Mouse (Mus musculus): Measurements from ENCODE around the gene Rd3. TPM values are rescaled to one million over a fixed set of nuclear protein-coding genes. Genes with fewer than 3 reads are reported as not detected.

Rd3 gene
- polyA plus RNA-seq (2015; fragmentation: Nextera tagmentation; extraction: Ambion mirVana), result 1.8 and 3.0 TPM in 2 replicates

GRCm38 (mm10) chr1:191977187-191977586, at the start of gene Rd3:
Rd3 (plus strand) TSS chr1:191977370.
- peaks cover 42% of the 10 kb centered on the region for H3K4me1 ChIP-seq
- H3K4me2 ChIP-seq, result peak within 1 kb of the TSS; percentile 2; the same call in 1 of the 2 replicates
- WGBS, result 31% methylated on average over 5 of the region's 5 CpGs
- H3K36me3 ChIP-seq (ENCODE audit: poor library complexity, severe bottlenecking), result no peaks in the 10 kb centered on the region
- H3K27me3 ChIP-seq, result no peaks in the 10 kb centered on the region
- ATAC-seq, result peak; percentile 80
- no peaks in the 10 kb centered on the region for H3K9me3 ChIP-seq (replicated peaks)
- H3K9ac ChIP-seq, result no peak within 1 kb of the TSS
- no peak within 1 kb of the TSS for H3K4me3 ChIP-seq
- H3K27ac ChIP-seq, result no peak within 1 kb of the TSS

DNA sequence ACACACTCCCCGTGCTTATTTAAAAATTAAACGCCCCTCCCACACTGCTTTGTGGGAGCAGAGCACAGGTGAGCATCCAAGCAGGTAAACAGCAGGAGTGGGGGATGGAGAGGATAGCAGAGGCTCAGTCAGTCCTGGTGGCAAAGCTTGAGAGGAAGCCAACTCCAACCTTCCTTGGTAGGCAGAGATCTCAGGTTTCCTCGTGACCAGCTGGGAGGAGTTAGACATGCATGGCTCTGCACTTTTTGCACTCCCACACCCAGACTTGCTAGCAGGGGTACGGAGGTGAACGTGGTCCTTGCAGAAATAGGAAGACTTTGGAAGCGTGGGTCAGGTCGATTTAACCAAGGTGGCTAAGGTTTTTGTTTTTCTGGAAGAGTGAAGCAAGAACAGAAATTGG, 48.8 kb upstream of the Rd3 start:
- Histone ChIP-seq H3K4me1 (no peaks in the 10 kb centered on the region), H3K4me2 (no peak overlapping the region), H3K9me3 (replicated peaks) (no peaks in the 10 kb centered on the region), H3K27ac (no peak overlapping the region), H3K9ac (no peak overlapping the region), H3K4me3 (no peak overlapping the region), H3K27me3 (no peaks in the 10 kb centered on the region; the same call in 1 of the 2 replicates), H3K36me3 (ENCODE audit: poor library complexity, severe bottlenecking) (no peaks in the 10 kb centered on the region)
- ATAC-seq, result no peak
- 85% methylated on average over 7 of the region's 7 CpGs for WGBS

DNA sequence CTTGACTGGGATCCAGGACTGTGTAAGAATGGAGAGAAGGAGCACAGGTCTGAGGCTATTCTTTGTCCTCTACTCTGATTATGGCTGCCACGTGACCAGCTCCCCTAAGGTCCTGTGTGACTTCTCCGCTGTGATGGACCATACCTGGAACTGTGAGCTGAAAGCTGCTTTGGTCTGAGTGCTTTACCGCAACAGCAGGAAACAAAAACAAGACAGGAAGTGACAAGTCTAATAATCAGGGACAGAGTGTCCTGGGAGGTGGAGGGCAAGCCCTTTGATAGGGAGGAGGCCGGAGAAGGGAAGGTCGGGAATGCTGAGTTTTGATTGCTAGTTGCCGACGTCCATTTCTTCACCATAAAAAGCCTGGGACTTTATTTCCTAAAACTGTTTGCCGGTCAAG, 48.1 kb upstream of the Rd3 start:
- no peaks in the 10 kb centered on the region; the same call in 1 of the 2 replicates for H3K27me3 ChIP-seq
- no peaks in the 10 kb centered on the region for H3K36me3 ChIP-seq (ENCODE audit: poor library complexity, severe bottlenecking)
- no peaks in the 10 kb centered on the region for H3K9me3 ChIP-seq (replicated peaks)
- H3K27ac ChIP-seq, result no peak overlapping the region
- no peaks in the 10 kb centered on the region for H3K4me1 ChIP-seq
- 85% methylated on average over 8 of the region's 8 CpGs for WGBS
- no peak overlapping the region for H3K4me3 ChIP-seq
- ATAC-seq, result no peak
- H3K4me2 ChIP-seq, result no peak overlapping the region
- no peak overlapping the region for H3K9ac ChIP-seq

GRCm38 (mm10) chr1:191929897-191930524, 47.2 kb upstream of the Rd3 start:
- Histone ChIP-seq H3K4me3 (no peak overlapping the region), H3K9me3 (replicated peaks) (no peaks in the 10 kb centered on the region), H3K4me2 (no peak overlapping the region), H3K36me3 (ENCODE audit: poor library complexity, severe bottlenecking) (no peaks in the 10 kb centered on the region), H3K9ac (no peak overlapping the region), H3K27ac (no peak overlapping the region), H3K27me3 (no peaks in the 10 kb centered on the region; the same call in 1 of the 2 replicates), H3K4me1 (no peaks in the 10 kb centered on the region)
- ATAC-seq, result no peak
- WGBS, result 68% methylated on average over 12 of the region's 12 CpGs

GRCm38 (mm10) chr1:191930525-191931105, 46.6 kb upstream of the Rd3 start:
- Histone ChIP-seq H3K9ac (no peak overlapping the region), H3K36me3 (ENCODE audit: poor library complexity, severe bottlenecking) (no peaks in the 10 kb centered on the region), H3K27me3 (no peaks in the 10 kb centered on the region; the same call in 1 of the 2 replicates), H3K4me1 (no peaks in the 10 kb centered on the region), H3K9me3 (replicated peaks) (no peaks in the 10 kb centered on the region), H3K4me2 (no peak overlapping the region), H3K4me3 (no peak overlapping the region), H3K27ac (no peak overlapping the region)
- ATAC-seq, result no peak
- WGBS, result 80% methylated on average over 3 of the region's 3 CpGs

DNA sequence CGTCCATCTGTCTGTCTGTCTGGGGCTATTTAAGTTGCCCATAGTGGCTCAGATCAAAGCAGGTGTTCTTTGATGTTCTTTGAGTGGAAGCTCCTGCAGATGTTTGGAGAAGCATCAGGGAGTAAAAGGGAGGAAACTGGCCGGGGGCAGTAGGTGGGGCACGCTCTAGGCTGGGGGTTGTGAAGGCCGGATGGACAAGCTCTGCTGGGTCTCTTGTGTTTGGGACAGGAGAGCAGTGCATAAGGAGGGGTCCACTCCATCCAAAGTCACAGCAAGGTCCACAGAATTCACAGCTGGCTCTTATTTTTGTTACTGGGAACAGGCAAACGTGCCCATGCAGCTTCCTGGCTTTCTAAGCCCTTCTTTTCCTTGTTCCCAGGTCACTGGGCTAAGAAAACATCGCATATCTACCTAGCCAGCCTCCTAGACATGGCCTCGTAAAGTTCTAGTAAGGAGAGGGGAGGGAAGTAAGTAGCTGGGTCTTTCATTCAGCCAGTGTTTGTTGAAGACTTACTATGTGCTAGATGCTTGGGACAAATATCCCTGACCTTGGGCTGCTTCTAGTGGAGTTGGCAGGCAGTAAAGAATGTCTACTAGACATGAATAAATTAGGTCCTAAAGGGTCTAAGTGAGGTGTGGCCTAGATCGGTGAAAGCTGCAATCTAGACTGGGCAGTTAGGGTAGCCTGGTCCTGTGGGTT, 44.7 kb upstream of the Rd3 start:
- no peaks in the 10 kb centered on the region for H3K4me1 ChIP-seq
- no peaks in the 10 kb centered on the region for H3K36me3 ChIP-seq (ENCODE audit: poor library complexity, severe bottlenecking)
- H3K9ac ChIP-seq, result no peak overlapping the region
- WGBS, result 79% methylated on average over 8 of the region's 8 CpGs
- ATAC-seq, result no peak
- no peaks in the 10 kb centered on the region; the same call in 1 of the 2 replicates for H3K27me3 ChIP-seq
- H3K4me2 ChIP-seq, result no peak overlapping the region
- no peak overlapping the region for H3K27ac ChIP-seq
- no peaks in the 10 kb centered on the region for H3K9me3 ChIP-seq (replicated peaks)
- no peak overlapping the region for H3K4me3 ChIP-seq

GRCm38 (mm10) chr1:191932986-191933632, 44.1 kb upstream of the Rd3 start:
- Histone ChIP-seq H3K4me1 (no peaks in the 10 kb centered on the region), H3K4me3 (no peak overlapping the region), H3K4me2 (no peak overlapping the region), H3K9ac (no peak overlapping the region), H3K27me3 (no peaks in the 10 kb centered on the region; the same call in 1 of the 2 replicates), H3K27ac (no peak overlapping the region), H3K9me3 (replicated peaks) (no peaks in the 10 kb centered on the region), H3K36me3 (ENCODE audit: poor library complexity, severe bottlenecking) (no peaks in the 10 kb centered on the region)
- no peak for ATAC-seq
- WGBS, result 82% methylated on average over 4 of the region's 4 CpGs

GRCm38 (mm10) chr1:191943638-191944037, 33.5 kb upstream of the Rd3 start:
- Histone ChIP-seq H3K4me3 (no peak overlapping the region), H3K9ac (no peak overlapping the region), H3K4me2 (no peak overlapping the region), H3K27me3 (no peaks in the 10 kb centered on the region), H3K4me1 (no peaks in the 10 kb centered on the region), H3K27ac (no peak overlapping the region), H3K9me3 (replicated peaks) (no peaks in the 10 kb centered on the region), H3K36me3 (ENCODE audit: poor library complexity, severe bottlenecking) (no peaks in the 10 kb centered on the region)
- WGBS, result 88% methylated on average over 6 of the region's 6 CpGs
- ATAC-seq, result no peak

DNA sequence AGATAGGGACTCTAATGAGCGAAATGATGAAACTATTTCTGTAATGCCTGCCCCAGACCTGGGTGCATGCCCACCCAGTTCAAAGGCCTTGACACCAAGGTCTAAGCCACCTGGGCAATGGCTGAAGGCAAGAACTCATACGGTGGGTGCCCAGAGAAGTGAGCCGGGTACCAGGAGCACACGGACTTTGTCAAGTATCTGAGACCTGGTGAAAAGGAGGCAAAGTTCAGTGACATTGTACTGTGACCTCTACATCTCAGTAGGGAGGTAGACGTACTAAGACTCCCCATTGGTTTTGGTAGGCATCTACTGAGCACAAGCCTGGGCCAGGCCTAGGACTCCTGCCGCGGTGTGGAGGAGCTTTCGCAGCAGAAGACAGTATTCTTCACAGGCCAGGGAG, 31.8 kb upstream of the Rd3 start:
- no peak overlapping the region for H3K4me2 ChIP-seq
- ATAC-seq, result no peak
- 92% methylated on average over 8 of the region's 8 CpGs for WGBS

DNA sequence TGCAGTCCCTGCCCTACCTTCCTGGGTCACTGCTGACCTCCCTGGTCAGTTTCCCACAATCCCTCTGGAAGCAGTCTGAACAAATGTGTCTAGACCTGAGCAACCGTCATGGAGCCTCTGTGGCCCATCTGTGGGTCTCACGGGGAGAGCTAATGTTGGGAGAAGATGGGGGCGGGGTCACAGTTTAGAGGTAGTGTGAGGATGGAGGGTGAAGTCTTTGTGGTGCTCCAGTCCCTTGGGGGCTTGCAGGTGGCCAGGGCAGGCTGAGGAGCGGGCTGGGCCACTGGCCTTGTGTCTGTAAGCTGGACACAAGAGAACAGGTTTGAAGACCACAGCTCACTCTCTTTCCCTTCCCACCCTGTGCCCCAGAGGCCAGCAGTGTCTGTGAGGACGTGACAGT, 31.4 kb upstream of the Rd3 start:
- no peaks in the 10 kb centered on the region for H3K27me3 ChIP-seq
- H3K4me2 ChIP-seq, result no peak overlapping the region
- no peak for ATAC-seq
- no peak overlapping the region for H3K9ac ChIP-seq
- H3K9me3 ChIP-seq (replicated peaks), result no peaks in the 10 kb centered on the region
- no peak overlapping the region for H3K4me3 ChIP-seq
- WGBS, result 89% methylated on average over 5 of the region's 5 CpGs
- H3K4me1 ChIP-seq, result no peaks in the 10 kb centered on the region
- no peaks in the 10 kb centered on the region for H3K36me3 ChIP-seq (ENCODE audit: poor library complexity, severe bottlenecking)
- H3K27ac ChIP-seq, result no peak overlapping the region

More for the DNA sequence above, 31.8 kb upstream of the Rd3 start:
- Histone ChIP-seq H3K36me3 (ENCODE audit: poor library complexity, severe bottlenecking) (no peaks in the 10 kb centered on the region), H3K27ac (no peak overlapping the region), H3K4me3 (no peak overlapping the region), H3K4me1 (no peaks in the 10 kb centered on the region), H3K9me3 (replicated peaks) (no peaks in the 10 kb centered on the region), H3K27me3 (no peaks in the 10 kb centered on the region), H3K9ac (no peak overlapping the region)

GRCm38 (mm10) chr1:191946261-191946660, 30.9 kb upstream of the Rd3 start:
- no peaks in the 10 kb centered on the region for H3K4me1 ChIP-seq
- H3K4me2 ChIP-seq, result no peak overlapping the region
- no peak overlapping the region for H3K27ac ChIP-seq
- no peak for ATAC-seq
- no peaks in the 10 kb centered on the region for H3K36me3 ChIP-seq (ENCODE audit: poor library complexity, severe bottlenecking)
- H3K4me3 ChIP-seq, result no peak overlapping the region
- H3K9ac ChIP-seq, result no peak overlapping the region
- 85% methylated on average over 7 of the region's 7 CpGs for WGBS
- H3K27me3 ChIP-seq, result no peaks in the 10 kb centered on the region
- no peaks in the 10 kb centered on the region for H3K9me3 ChIP-seq (replicated peaks)

GRCm38 (mm10) chr1:191946835-191947234, 30.3 kb upstream of the Rd3 start:
- 92% methylated on average over 2 of the region's 2 CpGs for WGBS
- Histone ChIP-seq H3K9me3 (replicated peaks) (no peaks in the 10 kb centered on the region), H3K27ac (no peak overlapping the region), H3K9ac (no peak overlapping the region), H3K27me3 (no peaks in the 10 kb centered on the region), H3K4me2 (no peak overlapping the region), H3K36me3 (ENCODE audit: poor library complexity, severe bottlenecking) (no peaks in the 10 kb centered on the region), H3K4me1 (no peaks in the 10 kb centered on the region), H3K4me3 (no peak overlapping the region)
- ATAC-seq, result no peak

All from forebrain, embryonic 13.5 days (tissue).